Mouse (Mus musculus): ENCODE data around the gene Bbs9.
A peak's percentile ranks its signal among the peaks of the same experiment; 100 is the strongest.

Bbs9 gene

GRCm38 (mm10) chr9:22805981-22806380 is 330.5 kb downstream of the Bbs9 start:
- DNase-seq (ENCODE audit: low read depth): peak; percentile 28

- no peak for DNase-seq (ENCODE audit: low read depth)
These were observed 331.0 kb downstream of the Bbs9 start for GRCm38 (mm10) chr9:22806494-22806893.

GRCm38 (mm10) chr9:22807693-22808092 is 332.2 kb downstream of the Bbs9 start:
- peak; percentile 52 for DNase-seq (ENCODE audit: low read depth)

- DNase-seq (ENCODE audit: low read depth): no peak
These were observed 334.2 kb downstream of the Bbs9 start for GRCm38 (mm10) chr9:22809621-22810126.

- DNase-seq (ENCODE audit: low read depth): no peak
These were observed 334.9 kb downstream of the Bbs9 start for GRCm38 (mm10) chr9:22810454-22810853.

- no peak for DNase-seq (ENCODE audit: low read depth)
These were observed 336.4 kb downstream of the Bbs9 start for GRCm38 (mm10) chr9:22811931-22812330.

- peak; percentile 87 for DNase-seq (ENCODE audit: low read depth)
These were observed 339.0 kb downstream of the Bbs9 start for GRCm38 (mm10) chr9:22814407-22815092.

- DNase-seq (ENCODE audit: low read depth): no peak
These were observed 339.6 kb downstream of the Bbs9 start for GRCm38 (mm10) chr9:22815093-22815458.

GRCm38 (mm10) chr9:22819539-22819938 is 344.0 kb downstream of the Bbs9 start:
- no peak for DNase-seq (ENCODE audit: low read depth)

GRCm38 (mm10) chr9:22820646-22821185 is 345.2 kb downstream of the Bbs9 start:
- no peak for DNase-seq (ENCODE audit: low read depth)

GRCm38 (mm10) chr9:22822770-22823169 is 347.3 kb downstream of the Bbs9 start:
- DNase-seq (ENCODE audit: low read depth): no peak

- DNase-seq (ENCODE audit: low read depth): no peak
These were observed 348.3 kb downstream of the Bbs9 start for GRCm38 (mm10) chr9:22823856-22824255.

GRCm38 (mm10) chr9:22824910-22825309 is 349.4 kb downstream of the Bbs9 start:
- no peak for DNase-seq (ENCODE audit: low read depth)

- DNase-seq (ENCODE audit: low read depth): no peak
These were observed 351.1 kb downstream of the Bbs9 start for GRCm38 (mm10) chr9:22826571-22826990.

- DNase-seq (ENCODE audit: low read depth): no peak
These were observed 351.8 kb downstream of the Bbs9 start for GRCm38 (mm10) chr9:22827176-22827770.

GRCm38 (mm10) chr9:22829212-22829960 is 353.9 kb downstream of the Bbs9 start:
- DNase-seq (ENCODE audit: low read depth): no peak

GRCm38 (mm10) chr9:22834994-22835512 is 359.5 kb downstream of the Bbs9 start:
- DNase-seq (ENCODE audit: low read depth): no peak

GRCm38 (mm10) chr9:22837000-22837399 is 361.5 kb downstream of the Bbs9 start:
- no peak for DNase-seq (ENCODE audit: low read depth)

- no peak for DNase-seq (ENCODE audit: low read depth)
These were observed 362.2 kb downstream of the Bbs9 start for GRCm38 (mm10) chr9:22837702-22838210.

- DNase-seq (ENCODE audit: low read depth): no peak
These were observed 370.5 kb downstream of the Bbs9 start for GRCm38 (mm10) chr9:22846048-22846447.

- no peak for DNase-seq (ENCODE audit: low read depth)
These were observed 371.3 kb downstream of the Bbs9 start for GRCm38 (mm10) chr9:22846783-22847182.

GRCm38 (mm10) chr9:22848800-22849199 is 373.3 kb downstream of the Bbs9 start:
- no peak for DNase-seq (ENCODE audit: low read depth)

All from 416B (cell line).